Mouse (Mus musculus) C2C12 (cell line): ENCODE measurements at regions not wholly inside any gene's neighbourhood (a gene's known extent, or its start where the extent isn't known, plus 50 kb on each side); places are given as distances from the start of the nearest gene placed in this dataset.

Source experiments
- H3K27me3 ChIP-seq: one replicate; pipeline ENCODE4 v1.6.1; 2011; ENCODE audit not compliant: control insufficient read depth, insufficient read depth, insufficient read length
- H3K36me3 ChIP-seq: one replicate; pipeline ENCODE4 v1.6.1; 2011; ENCODE audit not compliant: control insufficient read depth, insufficient read depth
- H3K4me3 ChIP-seq: one replicate; pipeline ENCODE4 v1.5.1; 2011; ENCODE audit warnings: mild to moderate bottlenecking, control low read depth; ENCODE audit not compliant: poor library complexity, insufficient read depth, severe bottlenecking
- H3K79me2 ChIP-seq: one replicate; pipeline ENCODE4 v1.6.1; 2011; ENCODE audit not compliant: control insufficient read depth, insufficient read depth
- H3K79me3 ChIP-seq: one replicate; pipeline ENCODE4 v1.6.1; 2011; ENCODE audit warnings: low read depth, control low read depth
- H3ac ChIP-seq: one replicate; pipeline ENCODE3; 2011; ENCODE audit warnings: low read depth; ENCODE audit not compliant: control insufficient read depth, insufficient read length
- CEBPB ChIP-seq: IDR thresholded peaks from one replicate; pipeline ENCODE4 v1.6.1; 2011; ENCODE audit warnings: low read depth, mild to moderate bottlenecking, control low read depth, moderate library complexity
- CTCF ChIP-seq: IDR thresholded peaks from one replicate; pipeline ENCODE4 v1.5.1; 2011; ENCODE audit not compliant: control insufficient read depth, insufficient read depth, insufficient read length
- FOSL1 ChIP-seq: IDR thresholded peaks from one replicate; pipeline ENCODE4 v1.8.0; 2011; ENCODE audit warnings: mild to moderate bottlenecking, low read length; ENCODE audit not compliant: poor library complexity, insufficient read depth, severe bottlenecking
- MAX ChIP-seq: IDR thresholded peaks from one replicate; pipeline ENCODE4 v1.6.1; 2011; ENCODE audit warnings: mild to moderate bottlenecking, control low read depth
- MYOD1 ChIP-seq: IDR thresholded peaks from one replicate; pipeline ENCODE4 v1.6.1; 2011; ENCODE audit warnings: low read depth; ENCODE audit not compliant: control insufficient read depth, insufficient read length
- MYOG ChIP-seq: IDR thresholded peaks from one replicate; pipeline ENCODE4 v1.6.1; 2011; ENCODE audit not compliant: control insufficient read depth, insufficient read length; ENCODE audit errors: extremely low read depth
- USF1 ChIP-seq: IDR thresholded peaks from one replicate; pipeline ENCODE4 v1.6.1; 2011; ENCODE audit warnings: low read depth, mild to moderate bottlenecking, control low read depth, moderate library complexity

DNA sequence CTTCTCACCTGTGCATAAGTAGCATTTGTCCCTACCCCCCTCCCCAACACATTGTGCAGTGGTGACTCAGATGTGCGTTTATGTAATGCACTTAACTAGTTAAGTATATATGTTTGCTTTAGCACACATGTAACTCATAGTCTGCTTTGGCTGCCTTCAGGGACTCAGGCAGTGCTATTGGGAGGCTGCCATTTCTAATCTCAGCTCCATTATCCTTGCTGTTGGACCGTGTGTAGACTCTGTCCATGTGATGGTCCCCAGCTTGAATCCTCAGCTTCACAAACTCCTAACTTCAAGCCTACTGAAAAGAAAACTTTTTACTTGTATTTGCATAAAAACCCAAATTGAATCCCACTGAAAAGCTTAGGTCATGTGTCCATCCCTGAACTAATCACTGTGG lies 194.7 kb upstream of the Ppp2r3a start:
- Histone ChIP-seq H3K79me2 (no peaks in the 10 kb centered on the region), H3K4me3 (no peak overlapping the region), H3K79me3 (no peaks in the 10 kb centered on the region), H3ac (no peak overlapping the region), H3K27me3 (no peaks in the 10 kb centered on the region), H3K36me3 (no peaks in the 10 kb centered on the region)
- TF ChIP-seq CTCF (no peak), MAX (no peak), MYOG (no peak), FOSL1 (no peak), CEBPB (no peak), MYOD1 (no peak), USF1 (no peak)

GRCm38 (mm10) chr9:101445764-101446163 lies 194.2 kb upstream of the Ppp2r3a start:
- no peaks in the 10 kb centered on the region for H3K79me3 ChIP-seq

DNA sequence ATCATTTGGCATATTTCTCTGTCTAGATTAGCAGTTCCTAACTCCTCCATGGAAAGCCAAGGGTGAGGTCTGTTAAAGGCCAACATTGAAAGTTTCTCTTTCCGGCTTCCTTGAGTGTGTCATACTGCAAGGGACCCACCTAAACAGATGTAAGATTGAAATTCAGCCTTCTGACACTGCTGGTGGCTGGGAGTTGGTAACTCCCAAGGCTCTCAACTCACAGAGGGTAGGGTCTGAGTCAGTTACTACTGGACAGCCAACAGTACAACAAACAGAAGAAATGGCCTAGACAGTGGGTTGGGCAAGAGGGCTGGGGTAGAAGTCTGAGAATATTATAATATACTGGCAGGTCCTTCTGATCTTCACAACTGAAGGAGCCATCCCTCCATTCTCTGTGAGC lies 193.7 kb upstream of the Ppp2r3a start:
- Histone ChIP-seq H3ac (no peak overlapping the region), H3K79me3 (no peaks in the 10 kb centered on the region), H3K36me3 (no peaks in the 10 kb centered on the region), H3K79me2 (no peaks in the 10 kb centered on the region), H3K27me3 (no peaks in the 10 kb centered on the region), H3K4me3 (no peak overlapping the region)
- TF ChIP-seq MYOG = no peak
- no peak for TF ChIP-seq USF1
- no peak for TF ChIP-seq MAX
- TF ChIP-seq FOSL1 = no peak
- TF ChIP-seq CEBPB = no peak
- no peak for TF ChIP-seq CTCF
- TF ChIP-seq MYOD1 = no peak

More at GRCm38 (mm10) chr9:101445764-101446163, 194.2 kb upstream of the Ppp2r3a start:
- no peak overlapping the region for H3K4me3 ChIP-seq
- H3K36me3 ChIP-seq = no peaks in the 10 kb centered on the region
- H3K79me2 ChIP-seq = no peaks in the 10 kb centered on the region
- no peak for TF ChIP-seq CEBPB
- no peak for TF ChIP-seq MAX
- TF ChIP-seq MYOG = no peak
- no peak for TF ChIP-seq CTCF
- no peak for TF ChIP-seq USF1
- H3ac ChIP-seq = no peak overlapping the region
- H3K27me3 ChIP-seq = no peaks in the 10 kb centered on the region

DNA sequence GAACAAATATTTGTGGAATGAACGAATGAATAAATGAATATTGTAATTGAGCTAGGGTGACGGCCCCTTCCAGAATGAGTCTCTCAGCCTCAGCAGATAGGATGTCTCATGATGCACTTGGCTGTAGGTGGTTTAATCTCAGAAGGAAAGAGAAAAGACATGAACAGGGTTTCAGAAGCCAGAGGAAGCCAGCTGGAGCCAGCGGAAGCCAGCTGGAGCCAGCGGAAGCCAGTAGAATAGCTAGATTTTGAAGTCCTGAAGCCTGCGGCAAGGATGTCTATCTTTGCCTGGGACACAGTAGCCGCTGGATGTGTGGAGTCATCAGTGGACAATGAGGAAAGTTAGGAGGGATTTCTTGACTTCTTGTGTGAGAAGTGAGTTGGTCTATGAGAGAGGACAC lies 188.3 kb upstream of the Ppp2r3a start:
- Histone ChIP-seq H3K79me2 (no peaks in the 10 kb centered on the region), H3ac (no peak overlapping the region), H3K4me3 (no peak overlapping the region), H3K36me3 (no peaks in the 10 kb centered on the region), H3K79me3 (no peaks in the 10 kb centered on the region), H3K27me3 (no peaks in the 10 kb centered on the region)
- no peak for TF ChIP-seq USF1

DNA sequence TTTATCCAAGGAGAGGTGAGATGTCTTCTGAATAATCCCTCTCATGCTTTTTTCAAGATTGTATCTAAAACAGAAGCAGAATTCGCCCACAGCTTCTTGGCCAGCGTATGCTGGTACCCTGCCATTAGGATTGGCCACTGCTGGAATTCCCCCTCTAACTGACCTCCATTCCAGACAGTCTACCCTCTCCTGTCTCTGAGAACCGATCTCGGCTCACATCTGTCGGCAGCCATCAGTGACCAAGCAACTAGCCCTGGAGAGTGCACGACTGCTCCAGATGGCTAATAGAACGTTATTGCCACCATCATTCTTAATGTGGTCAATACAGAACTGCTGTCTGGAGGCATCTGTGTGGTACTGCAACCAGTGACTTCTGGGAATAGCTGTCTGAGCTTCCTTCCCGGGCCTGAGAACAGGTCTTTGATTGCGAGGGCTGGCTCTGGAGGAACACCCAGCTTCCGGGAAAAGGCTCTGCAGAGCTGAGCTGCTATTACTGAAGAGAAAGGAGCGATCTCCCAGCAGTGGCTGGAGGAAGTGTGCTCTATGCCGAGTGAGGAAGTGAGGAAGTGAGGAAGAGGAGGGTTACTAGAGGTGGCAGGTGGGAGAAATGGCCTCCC lies 187.1 kb upstream of the Ppp2r3a start:
- H3K79me3 ChIP-seq = no peaks in the 10 kb centered on the region
- H3K79me2 ChIP-seq = no peaks in the 10 kb centered on the region
- TF ChIP-seq CEBPB (no peak), MYOG (no peak), USF1 (no peak), MYOD1 (no peak), FOSL1 (no peak), CTCF (no peak), MAX (no peak)

GRCm38 (mm10) chr9:101424974-101425670 lies 173.5 kb upstream of the Ppp2r3a start:
- no peak for TF ChIP-seq MYOG
- TF ChIP-seq MAX = no peak
- TF ChIP-seq USF1 = no peak
- TF ChIP-seq FOSL1 = no peak
- TF ChIP-seq CEBPB = no peak
- TF ChIP-seq MYOD1 = no peak
- no peak for TF ChIP-seq CTCF
- H3K79me3 ChIP-seq = no peaks in the 10 kb centered on the region
- no peaks in the 10 kb centered on the region for H3K79me2 ChIP-seq
- no peaks in the 10 kb centered on the region for H3K36me3 ChIP-seq
- H3K4me3 ChIP-seq = no peak overlapping the region
- H3K27me3 ChIP-seq = no peaks in the 10 kb centered on the region
- no peak overlapping the region for H3ac ChIP-seq

More for the DNA sequence above, 187.1 kb upstream of the Ppp2r3a start:
- Histone ChIP-seq H3K36me3 (no peaks in the 10 kb centered on the region), H3K4me3 (no peak overlapping the region), H3K27me3 (no peaks in the 10 kb centered on the region), H3ac (no peak overlapping the region)
